Mouse (Mus musculus) olfactory bulb, adult 2 months (tissue): ENCODE measurements around the gene Hs3st3b1.

Experiments used
- CTCF ChIP-seq: fragments of 200-500 bp; IDR thresholded peaks from 2 replicates; pipeline ENCODE4 v1.5.1; 2012; ENCODE audit warnings: low read depth, mild to moderate bottlenecking, low read length, moderate library complexity; ENCODE audit not compliant: insufficient read depth
- POLR2A ChIP-seq: fragments of 200-500 bp; IDR thresholded peaks from 2 replicates; pipeline ENCODE4 v1.6.1; 2012; ENCODE audit warnings: mild to moderate bottlenecking, low read depth, low read length, moderate library complexity; ENCODE audit not compliant: insufficient read depth

DNA sequence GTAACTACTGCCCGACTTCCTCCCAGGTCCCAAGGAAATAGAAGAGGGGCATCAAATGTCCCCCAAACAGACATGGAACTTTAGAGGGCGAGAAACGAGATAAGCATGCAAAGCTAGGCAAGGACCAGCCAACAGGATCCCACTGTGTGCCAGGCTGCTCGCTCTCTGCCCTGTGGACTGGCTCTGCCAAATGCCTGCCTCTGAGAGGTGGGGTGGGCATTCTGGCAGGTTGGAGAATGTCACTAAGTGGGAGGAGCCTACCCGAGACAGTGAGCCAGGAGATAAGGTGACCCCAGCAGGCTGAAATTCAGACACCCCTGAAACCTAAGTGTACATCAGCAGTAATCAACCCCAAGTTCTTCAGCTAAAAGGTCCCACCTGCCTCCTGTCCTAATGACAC, 11.1 kb downstream of the Hs3st3b1 start:
- TF ChIP-seq POLR2A (no peak), CTCF (no peak)
